Mouse (Mus musculus) ES-Bruce4 (cell line): ENCODE measurements around the gene 4933428M09Rik.

ENCODE experiments used
- CTCF ChIP-seq: IDR thresholded peaks from one replicate; pipeline ENCODE4 v1.8.1; 2011; ENCODE audit warnings: low read depth, low read length
- POLR2A ChIP-seq: IDR thresholded peaks from one replicate; pipeline ENCODE4 v1.8.1; 2011; ENCODE audit warnings: low read length; ENCODE audit not compliant: insufficient read depth

GRCm38 (mm10) chrX:139216409-139216808 lies 37.4 kb downstream of the 4933428M09Rik start:
- TF ChIP-seq CTCF (no peak), POLR2A (no peak)
